Mouse (Mus musculus) hematopoietic multipotent progenitor cell, adult 10-12 weeks (in vitro differentiated cells): ENCODE results near the gene 2410131K14Rik. TPM values are rescaled to one million over a fixed set of nuclear protein-coding genes. Genes with fewer than 3 reads are reported as not detected.

Experiments used
- polyA plus RNA-seq: library from polyadenylated mRNA; stranded (reverse); fragments of >175 nt; gene quantifications from 2 replicates; pipeline ENCODE4 v1.2.3, GENCODE M21; 2012; ENCODE audit warnings: low replicate concordance

The 2410131K14Rik gene
- 2.4 and 3.0 TPM in 2 replicates for polyA plus RNA-seq

DNA sequence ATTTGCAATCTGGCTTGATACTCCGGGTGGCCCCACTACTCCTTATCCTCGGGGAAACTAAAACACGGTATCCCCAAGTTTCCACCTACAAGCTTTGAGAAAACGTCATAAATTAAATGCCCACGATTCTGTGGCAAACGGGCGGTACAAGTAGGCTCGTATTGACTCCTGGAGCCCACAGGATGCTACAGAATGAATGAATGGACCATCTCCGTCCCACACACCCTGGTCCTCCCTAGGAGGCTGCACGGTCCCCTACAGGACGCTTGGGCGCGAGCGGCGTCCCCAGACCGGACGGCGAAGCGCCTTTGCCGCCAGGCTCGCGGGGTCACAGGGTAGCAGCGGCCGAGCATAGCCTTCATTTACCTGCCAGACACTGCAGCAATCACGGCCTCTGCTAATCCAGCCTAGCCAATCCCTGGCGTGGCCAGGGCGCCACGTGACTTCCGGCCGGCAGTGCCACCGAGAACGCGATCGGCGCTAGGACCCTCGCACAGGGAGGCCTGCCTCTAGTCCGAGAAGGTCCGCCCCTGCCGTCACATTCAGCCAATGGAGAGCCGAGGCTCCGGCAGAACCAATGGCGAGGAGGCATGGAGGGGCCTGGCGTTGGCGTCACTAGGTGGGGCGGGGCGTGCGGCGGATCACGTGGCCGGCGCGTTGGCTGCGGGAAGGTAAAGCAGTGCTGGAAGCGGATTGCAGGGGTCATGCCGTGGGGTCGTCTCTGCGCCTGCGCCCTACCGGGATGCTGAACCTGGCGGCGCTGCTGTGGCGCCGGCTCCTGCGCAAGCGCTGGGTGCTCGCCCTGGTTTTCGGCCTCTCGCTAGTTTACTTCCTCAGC lies at the start of gene 2410131K14Rik, which contains the start of gene Rnft2:
TSS of gene 2410131K14Rik (plus strand) at position 622 of the 838 bp plus-strand sequence.
TSS of gene Rnft2 (minus strand) at position 511 of the 838 bp plus-strand sequence.

Other genes with a start within 250 kb of the 2410131K14Rik start
- gene Tesc, start 217.5 kb upstream of the 2410131K14Rik start, polyA plus RNA-seq = 8.2 and 30.2 TPM in 2 replicates
- 12.7 and 13.4 TPM in 2 replicates for gene Fbxw8, start 89.8 kb upstream of the 2410131K14Rik start, polyA plus RNA-seq
- not detected in 2 replicates for gene Hrk, start 80.6 kb upstream of the 2410131K14Rik start, polyA plus RNA-seq
- 1.3 and 2.7 TPM in 2 replicates for gene Rnft2, start 111 bp upstream of the 2410131K14Rik start, polyA plus RNA-seq